Mouse (Mus musculus) spleen, adult 2 months (tissue): Measurements from ENCODE around the gene Agap1. TPM values are rescaled to one million over a fixed set of nuclear protein-coding genes. Genes with fewer than 3 reads are reported as not detected.

Source experiments
- DNase-seq, 2 experiments: peaks; one replicate each; pipeline versions ENCODE4 v3.0.0 to v3.0.0-alpha.2; 2012 to 2021; ENCODE audit warnings: low spot score in 2 of 2, low read depth in 1 of 2
- H3K27ac ChIP-seq: fragments of 200-500 bp; 2 replicates; pipeline ENCODE4 v1.5.1; 2012; ENCODE audit warnings: low read length, inconsistent platforms; ENCODE audit not compliant: insufficient read depth
- H3K27me3 ChIP-seq: fragments of 200-500 bp; 2 replicates; pipeline ENCODE4 v1.6.1; 2012; ENCODE audit warnings: mild to moderate bottlenecking, moderate library complexity, low read length, inconsistent platforms; ENCODE audit not compliant: control insufficient read depth, insufficient read depth
- H3K36me3 ChIP-seq: fragments of 200-500 bp; 2 replicates; pipeline ENCODE4 v1.6.1; 2012; ENCODE audit warnings: mild to moderate bottlenecking, low read length, inconsistent platforms; ENCODE audit not compliant: control insufficient read depth, insufficient read depth
- H3K4me1 ChIP-seq: fragments of 200-500 bp; 2 replicates; pipeline ENCODE4 v1.6.1; 2011; ENCODE audit warnings: inconsistent platforms; ENCODE audit not compliant: control insufficient read depth, insufficient read depth, insufficient read length
- H3K4me3 ChIP-seq: fragments of 200-500 bp; 2 replicates; pipeline ENCODE4 v1.5.1; 2011; ENCODE audit warnings: mild to moderate bottlenecking, inconsistent platforms; ENCODE audit not compliant: insufficient read depth, insufficient read length; ENCODE audit errors: extremely low read depth
- CTCF ChIP-seq: fragments of 200-500 bp; IDR thresholded peaks from 2 replicates; pipeline ENCODE4 v1.5.1; 2011; ENCODE audit warnings: mild to moderate bottlenecking, inconsistent platforms; ENCODE audit not compliant: insufficient read depth, insufficient read length, insufficient replicate concordance; ENCODE audit errors: extremely low read depth
- POLR2A ChIP-seq: fragments of 200-500 bp; IDR thresholded peaks from 2 replicates; pipeline ENCODE4 v1.6.1; 2011; ENCODE audit warnings: low read depth, low read length, inconsistent platforms
- WGBS: fragments of 180-500 bp; shearing (Covaris S2); methylation state at CpG from one replicate; pipeline ENCODE4 v1.1.7; 2018; 5-methylcytosine and 5-hydroxymethylcytosine counted together
- polyA plus RNA-seq: library from polyadenylated mRNA; depleted of rRNA; stranded (reverse); fragments of >200 nt; gene quantifications from 2 replicates; pipeline ENCODE4 v1.2.3, GENCODE M21; 2012

Gene Agap1
- polyA plus RNA-seq, 1 experiment = 6.7 TPM

- no peak for DNase-seq
- Histone ChIP-seq H3K4me3 (no peak overlapping the region), H3K27ac (no peak overlapping the region), H3K4me1 (no peaks in the 10 kb centered on the region), H3K27me3 (no peaks in the 10 kb centered on the region), H3K36me3 (no peaks in the 10 kb centered on the region)
- WGBS = 97% methylated on average over 4 of the region's 4 CpGs
- TF ChIP-seq CTCF (no peak), POLR2A (no peak)
Observed at GRCm38 (mm10) chr1:89769641-89770040, 315.0 kb downstream of the Agap1 start.

DNA sequence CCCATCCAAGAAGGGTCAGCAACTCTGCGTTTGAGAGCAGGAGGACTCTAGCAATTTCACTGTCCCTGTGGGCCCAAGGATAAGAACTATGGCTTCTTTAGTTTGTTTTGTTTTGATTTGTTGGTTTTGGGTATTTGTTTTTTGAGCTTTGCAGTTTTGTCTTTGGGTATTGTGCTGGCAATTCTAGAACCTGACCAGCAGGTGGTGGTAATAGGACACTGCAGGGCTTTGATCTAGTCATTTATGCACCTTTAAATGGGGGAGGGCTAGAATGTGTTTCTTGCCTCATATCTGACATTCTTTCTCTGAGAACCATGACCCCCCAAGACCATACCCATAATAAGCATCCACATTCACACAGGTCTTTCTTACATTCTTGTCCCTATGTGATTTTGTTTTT is 315.7 kb downstream of the Agap1 start:
- no peak overlapping the region for H3K27ac ChIP-seq
- DNase-seq = no peak
- no peaks in the 10 kb centered on the region for H3K27me3 ChIP-seq
- TF ChIP-seq POLR2A = no peak
- TF ChIP-seq CTCF = no peak
- 87% methylated on average over 1 of the region's 1 CpGs for WGBS
- no peaks in the 10 kb centered on the region for H3K36me3 ChIP-seq
- no peaks in the 10 kb centered on the region for H3K4me1 ChIP-seq
- no peak overlapping the region for H3K4me3 ChIP-seq

DNA sequence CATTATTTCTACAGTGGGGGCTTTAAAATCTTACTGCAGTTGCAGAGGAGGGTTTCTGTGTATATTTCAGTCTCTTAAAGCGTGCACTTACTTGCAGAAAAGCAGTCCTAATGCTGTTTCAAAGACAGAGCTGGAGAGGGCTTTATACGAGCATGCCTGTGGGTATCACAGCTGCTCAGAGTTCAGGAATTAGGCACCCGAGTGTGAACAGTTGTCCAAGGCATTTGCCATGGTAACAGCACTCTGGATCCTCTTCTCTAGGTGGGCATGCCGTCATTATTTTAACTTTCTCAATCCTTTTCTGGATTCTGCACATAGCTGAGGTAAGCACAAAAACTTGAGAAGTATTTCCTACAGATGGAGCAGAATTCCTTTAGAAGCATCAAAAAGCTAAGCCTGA is 321.1 kb downstream of the Agap1 start:
- no peak for DNase-seq
- Histone ChIP-seq H3K4me1 (no peaks in the 10 kb centered on the region), H3K27me3 (no peaks in the 10 kb centered on the region), H3K27ac (no peak overlapping the region), H3K4me3 (no peak overlapping the region), H3K36me3 (no peaks in the 10 kb centered on the region)
- WGBS = 87% methylated on average over 4 of the region's 4 CpGs
- TF ChIP-seq CTCF (no peak), POLR2A (no peak)

GRCm38 (mm10) chr1:89780675-89781074 is 326.1 kb downstream of the Agap1 start:
- no peak overlapping the region for H3K27ac ChIP-seq
- WGBS = 95% methylated on average over 2 of the region's 2 CpGs

DNA sequence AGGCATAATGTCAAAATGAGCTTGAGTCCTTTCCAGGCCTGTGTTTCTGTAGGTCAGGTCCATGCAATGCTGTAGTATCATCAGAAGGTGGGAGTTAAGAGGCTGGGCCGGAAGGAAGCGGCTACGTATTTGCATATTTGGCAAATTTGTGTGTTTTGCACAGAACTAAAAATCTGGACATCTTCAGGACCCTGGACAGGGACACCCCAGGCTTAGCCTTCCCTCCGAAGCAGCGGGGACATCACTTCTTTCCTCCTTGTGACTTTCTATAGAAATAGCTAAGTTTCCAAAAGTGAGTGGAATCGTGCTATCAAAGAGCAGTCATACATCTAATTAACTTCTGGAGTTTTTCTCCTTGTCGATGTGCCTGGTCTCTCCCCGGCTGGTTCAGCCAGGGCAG is 327.3 kb downstream of the Agap1 start:
- DNase-seq = no peak
- Histone ChIP-seq H3K4me1 (no peaks in the 10 kb centered on the region), H3K4me3 (no peak overlapping the region), H3K36me3 (no peaks in the 10 kb centered on the region), H3K27ac (no peak overlapping the region), H3K27me3 (no peaks in the 10 kb centered on the region)
- 86% methylated on average over 8 of the region's 8 CpGs for WGBS
- TF ChIP-seq CTCF (no peak), POLR2A (no peak)

More at GRCm38 (mm10) chr1:89780675-89781074, 326.1 kb downstream of the Agap1 start:
- DNase-seq = no peak
- no peaks in the 10 kb centered on the region for H3K4me1 ChIP-seq
- H3K4me3 ChIP-seq = no peak overlapping the region
- no peaks in the 10 kb centered on the region for H3K27me3 ChIP-seq
- no peaks in the 10 kb centered on the region for H3K36me3 ChIP-seq
- TF ChIP-seq CTCF (no peak), POLR2A (no peak)

GRCm38 (mm10) chr1:89786793-89787192 is 332.2 kb downstream of the Agap1 start:
- H3K4me1 ChIP-seq = no peaks in the 10 kb centered on the region
- H3K27ac ChIP-seq = no peak overlapping the region
- H3K4me3 ChIP-seq = no peak overlapping the region
- no peak for DNase-seq
- no peaks in the 10 kb centered on the region for H3K36me3 ChIP-seq
- no peaks in the 10 kb centered on the region for H3K27me3 ChIP-seq
- WGBS = 36% methylated on average over 6 of the region's 6 CpGs
- TF ChIP-seq POLR2A = no peak

- H3K27me3 ChIP-seq = no peaks in the 10 kb centered on the region
- no peak for DNase-seq
- WGBS = 94% methylated on average over 14 of the region's 14 CpGs
- H3K27ac ChIP-seq = no peak overlapping the region
- H3K4me3 ChIP-seq = no peak overlapping the region
- H3K4me1 ChIP-seq = no peaks in the 10 kb centered on the region
- no peak for TF ChIP-seq POLR2A
- no peak for TF ChIP-seq CTCF
- no peaks in the 10 kb centered on the region for H3K36me3 ChIP-seq
Observed at GRCm38 (mm10) chr1:89798724-89799123, 344.1 kb downstream of the Agap1 start.

DNA sequence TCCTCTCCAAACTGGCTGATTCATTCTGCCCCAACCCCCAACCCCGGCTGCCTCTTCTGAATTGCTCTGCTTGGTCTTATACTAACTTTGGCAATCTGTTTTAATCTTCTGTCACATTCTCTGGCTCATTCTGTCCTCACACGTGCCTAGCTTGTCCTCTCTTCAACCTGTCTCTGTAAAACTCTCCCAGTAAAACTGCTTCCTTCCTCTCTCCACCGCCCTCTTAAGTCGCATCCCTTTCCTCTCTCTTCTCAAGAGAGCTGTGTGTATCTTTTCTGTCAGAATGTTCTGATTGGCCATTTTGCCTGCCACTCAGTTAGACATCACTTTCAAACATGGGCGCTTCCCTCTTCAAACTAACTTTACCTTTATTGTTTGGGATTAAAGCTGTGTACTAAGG is 346.9 kb downstream of the Agap1 start:
- no peak for TF ChIP-seq CTCF
- TF ChIP-seq POLR2A = no peak
- Histone ChIP-seq H3K4me3 (no peak overlapping the region), H3K27ac (no peak overlapping the region), H3K4me1 (no peaks in the 10 kb centered on the region), H3K27me3 (no peaks in the 10 kb centered on the region), H3K36me3 (no peaks in the 10 kb centered on the region)
- 74% methylated on average over 5 of the region's 5 CpGs for WGBS
- DNase-seq = no peak
